In genomic region chr9:96729537-96730310, GRCm38 (mm10) we compare ENCODE assay signal across 1 mouse cellular context.
TF ChIP-seq lines count a peak whose summit lies in the region.

No protein-coding gene starts in this region.

TF ChIP-seq in CH12.LX, 34 proteins besides CTCF, POLR2A, EP300 and RAD21 (continued from another document):
- TF ChIP-seq MYC (IDR thresholded peaks at IDR 0.05; ENCODE audit: low read depth, low read length) (no peak), MAFK (IDR thresholded peaks at IDR 0.05; ENCODE audit: insufficient replicate concordance, low read length) (no peak), CHD1 (IDR thresholded peaks at IDR 0.05; ENCODE audit: low read depth, low read length) (peak; percentile 81), USF2 (conservative IDR thresholded peaks at IDR 0.05; ENCODE audit: low read depth, low read length) (no peak), ELF1 (IDR thresholded peaks at IDR 0.05; ENCODE audit: low read depth, low read length) (no peak), ZMIZ1 (IDR thresholded peaks at IDR 0.05; ENCODE audit: low read depth, low read length) (no peak), MAX (IDR thresholded peaks at IDR 0.05; ENCODE audit: low read length) (peak; percentile 36; the same call in 1 of the 2 replicates), JUND (conservative IDR thresholded peaks at IDR 0.05; ENCODE audit: low read depth, low read length) (no peak; the same call in 1 of the 2 replicates), ETS1 (conservative IDR thresholded peaks at IDR 0.05; ENCODE audit: low read depth, low read length) (no peak), MEF2A (IDR thresholded peaks at IDR 0.05; ENCODE audit: borderline replicate concordance, low read depth, low read length) (peak; percentile 33; the same call in 1 of the 2 replicates), BHLHE40 (IDR thresholded peaks at IDR 0.05; ENCODE audit: low read depth, low read length) (no peak), POLR2AphosphoS2 (IDR thresholded peaks at IDR 0.05; ENCODE audit: low read depth, low read length) (no peak; the same call in 1 of the 2 replicates), ZNF384 (IDR thresholded peaks at IDR 0.05; ENCODE audit: low read depth, low read length) (no peak), UBTF (IDR thresholded peaks at IDR 0.05; ENCODE audit: low read depth, low read length) (peak; percentile 59; the same call in 1 of the 2 replicates), NRF1 (IDR thresholded peaks at IDR 0.05; ENCODE audit: low read depth, low read length) (0 out of 2 replicates have a peak, but pooled peaks have one; percentile 37), JUN (IDR thresholded peaks at IDR 0.05; ENCODE audit: insufficient read depth, low read depth, low read length) (no peak), E2F4 (IDR thresholded peaks at IDR 0.05; ENCODE audit: insufficient replicate concordance, low read depth, low read length) (no peak), CHD2 (IDR thresholded peaks at IDR 0.05; ENCODE audit: low read length) (peak; percentile 79), HCFC1 (IDR thresholded peaks at IDR 0.05; ENCODE audit: low read depth, low read length) (0 out of 2 replicates have a peak, but pooled peaks have one; percentile 12), IRF4 (IDR thresholded peaks at IDR 0.05; ENCODE audit: low read depth, low read length) (peak; percentile 68), USF1 (IDR thresholded peaks at IDR 0.05; ENCODE audit: low read depth, low read length) (no peak), KAT2A (IDR thresholded peaks at IDR 0.05; ENCODE audit: insufficient replicate concordance, low read length) (no peak)
